Mouse (Mus musculus) adrenal gland, adult 18-20 months (tissue): ENCODE results near the gene Kif1bp. TPM values are rescaled to one million over a fixed set of nuclear protein-coding genes. Genes with fewer than 3 reads are reported as not detected.
A peak's percentile ranks its signal among the peaks of the same experiment; 100 is the strongest.
"Not testable (repeated sequence)": the region's sequence is repeated elsewhere in the genome, so short reads cannot be mapped to it uniquely, and the experiment has no call there.

Source experiments
- DNase-seq, 2 experiments: peaks; one replicate each; pipeline ENCODE4 v3.0.0; 2021 to 2022; ENCODE audit warnings: low spot score in 2 of 2
- total RNA-seq, 2 experiments: library from RNA; stranded (reverse); gene quantifications; 1 replicate in 1 of 2; 2 replicates in 1 of 2; pipeline ENCODE4 v1.2.3; 2021

Gene Kif1bp
- total RNA-seq, 2 experiments from 2014 or later = 45.7 to 57.0 TPM

GRCm38 (mm10) chr10:62512855-62513254, 65.4 kb downstream of the Kif1bp start:
- DNase-seq = no peak

- DNase-seq = no peak
Observed at GRCm38 (mm10) chr10:62511528-62511927, 66.7 kb downstream of the Kif1bp start.

- no peak for DNase-seq
Observed at GRCm38 (mm10) chr10:62509032-62509656, 69.1 kb downstream of the Kif1bp start.

GRCm38 (mm10) chr10:62508459-62508858, 69.8 kb downstream of the Kif1bp start:
- DNase-seq = peak; percentile 13 to 47

GRCm38 (mm10) chr10:62507591-62508308, 70.5 kb downstream of the Kif1bp start:
- peak; percentile 36 to 49 for DNase-seq

- no peak for DNase-seq
Observed at GRCm38 (mm10) chr10:62507071-62507470, 71.2 kb downstream of the Kif1bp start.

GRCm38 (mm10) chr10:62506019-62506556, 72.2 kb downstream of the Kif1bp start:
- no peak for DNase-seq

- no peak for DNase-seq
Observed at GRCm38 (mm10) chr10:62505224-62505983, 72.9 kb downstream of the Kif1bp start.

GRCm38 (mm10) chr10:62503836-62504628, 74.2 kb downstream of the Kif1bp start:
- no peak for DNase-seq

- no peak for DNase-seq
Observed at GRCm38 (mm10) chr10:62503353-62503752, 74.9 kb downstream of the Kif1bp start.

- no peak for DNase-seq
Observed at GRCm38 (mm10) chr10:62501951-62502350, 76.3 kb downstream of the Kif1bp start.

- no peak for DNase-seq
Observed at GRCm38 (mm10) chr10:62500916-62501615, 77.2 kb downstream of the Kif1bp start.

GRCm38 (mm10) chr10:62500088-62500915, 78.0 kb downstream of the Kif1bp start:
- DNase-seq = peak; percentile 57 to 60

GRCm38 (mm10) chr10:62491681-62492080, 86.6 kb downstream of the Kif1bp start:
- DNase-seq = not testable (repeated sequence)

Other genes starting within 250 kb of the Kif1bp start
- gene Hk1, start 198.5 kb downstream of the Kif1bp start, total RNA-seq = 10 to 100 TPM; 26.2 to 30.2 TPM
- gene Hkdc1, start 156.0 kb downstream of the Kif1bp start, total RNA-seq = not detected
- gene 4930507D05Rik, start 129.0 kb downstream of the Kif1bp start, total RNA-seq = under 1 TPM; 0.16 to 0.60 TPM
- 10 to 100 TPM; 32.4 to 33.5 TPM for gene Supv3l1, start 128.7 kb downstream of the Kif1bp start, total RNA-seq
- 10 to 100 TPM; 49.2 to 54.3 TPM for gene Vps26a, start 91.7 kb downstream of the Kif1bp start, total RNA-seq
- gene Srgn, start 51.0 kb downstream of the Kif1bp start, total RNA-seq = 10 to 100 TPM; 48.6 to 55.5 TPM
- gene Ddx21, start 23.8 kb upstream of the Kif1bp start, total RNA-seq = 10 to 100 TPM; 75.4 to 79.8 TPM
- 100 to 1,000 TPM; 108 to 120 TPM for gene Ddx50, start 72.8 kb upstream of the Kif1bp start, total RNA-seq
- gene Stox1, start 147.7 kb upstream of the Kif1bp start, total RNA-seq = 1 to 10 TPM in 1 of 2 experiments, under 1 TPM in 1; 0.54 to 1.1 TPM
- gene Ccar1, start 213.8 kb upstream of the Kif1bp start, total RNA-seq = 10 to 100 TPM; 65.6 to 89.6 TPM